In genomic region chr7:108678886-108679285, GRCm38 (mm10) we compare ENCODE assay signal across 24 mouse cellular contexts. TPM values are rescaled to one million over a fixed set of nuclear protein-coding genes. Genes with fewer than 3 reads are reported as not detected.
"Had no signal": no experiment of that assay in that cellular context is flagged by ENCODE, and none has a peak within 500 bp of the region (broad histone marks: within the 10 kb centered on the region; RNA-seq: fewer than 3 reads in every experiment).

No protein-coding gene starts in this region.

- DNase-seq: liver, postnatal 0 days; lung, adult 2 months; lung, postnatal 4 days; midbrain, embryonic 14.5 days; right cerebral cortex, postnatal 14 days; thymus, adult 2 months; thymus, postnatal 25 days; thymus, postnatal 4 days had no signal

- H3K27me3 ChIP-seq: lung, embryonic 15.5 days; midbrain, embryonic 12.5 days; neural tube, embryonic 12.5 days; stomach, embryonic 15.5 days had no signal

- H3K4me1 ChIP-seq: lung, embryonic 15.5 days; midbrain, embryonic 10.5 days; midbrain, embryonic 12.5 days; neural tube, embryonic 12.5 days; stomach, embryonic 15.5 days had no signal

- H3K9me3 ChIP-seq: lung, embryonic 15.5 days; midbrain, embryonic 12.5 days; neural tube, embryonic 12.5 days; stomach, embryonic 15.5 days had no signal

- H3K9ac ChIP-seq: liver, postnatal 0 days; lung, embryonic 15.5 days; midbrain, embryonic 12.5 days; neural tube, embryonic 12.5 days; stomach, embryonic 15.5 days had no signal

- H3K36me3 ChIP-seq: lung, embryonic 15.5 days; midbrain, embryonic 10.5 days; midbrain, embryonic 12.5 days; neural tube, embryonic 12.5 days; stomach, embryonic 15.5 days had no signal

- H3K27ac ChIP-seq: lung, embryonic 15.5 days; midbrain, embryonic 10.5 days; midbrain, embryonic 12.5 days; neural tube, embryonic 12.5 days; stomach, embryonic 15.5 days; stomach, postnatal 0 days had no signal

- H3K4me3 ChIP-seq: lung, embryonic 15.5 days; midbrain, embryonic 10.5 days; midbrain, embryonic 12.5 days; myocyte; neural tube, embryonic 12.5 days; stomach, embryonic 15.5 days had no signal

RNA-seq across cellular contexts. Expression of gene Olfr510, which starts 12.7 kb away (rescaled TPM):
- total RNA-seq: megakaryocyte, adult 5-6 weeks; megakaryocyte-erythroid progenitor cell, adult 5-6 weeks; neutrophil, adult 5-6 weeks had no signal
- polyA plus RNA-seq: liver, postnatal 0 days; lung, adult 2 months; lung, embryonic 15.5 days; lung, postnatal 0 days; midbrain, embryonic 10.5 days; midbrain, embryonic 12.5 days; midbrain, embryonic 14.5 days; midbrain, embryonic 16.5 days; myocyte; neural tube, embryonic 12.5 days; neural tube, embryonic 14.5 days; spleen, adult 2 months; stomach, embryonic 15.5 days; stomach, postnatal 0 days; testis, adult 2 months; thymus, adult 2 months; urinary bladder, adult 2 months had no signal

RNA-seq across cellular contexts. Expression of gene Olfr509, which starts 27.2 kb away (rescaled TPM):
- total RNA-seq: megakaryocyte, adult 5-6 weeks; megakaryocyte-erythroid progenitor cell, adult 5-6 weeks had no signal
- polyA plus RNA-seq: liver, postnatal 0 days; lung, adult 2 months; lung, embryonic 15.5 days; lung, postnatal 0 days; midbrain, embryonic 10.5 days; midbrain, embryonic 12.5 days; midbrain, embryonic 14.5 days; midbrain, embryonic 16.5 days; myocyte; neural tube, embryonic 12.5 days; spleen, adult 2 months; stomach, embryonic 15.5 days; stomach, postnatal 0 days; testis, adult 2 months; thymus, adult 2 months; urinary bladder, adult 2 months had no signal

RNA-seq across cellular contexts. Expression of gene Olfr512, which starts 34.2 kb away (rescaled TPM):
- total RNA-seq: megakaryocyte, adult 5-6 weeks; megakaryocyte-erythroid progenitor cell, adult 5-6 weeks; neutrophil, adult 5-6 weeks had no signal
- polyA plus RNA-seq: liver, postnatal 0 days; lung, adult 2 months; lung, embryonic 15.5 days; lung, postnatal 0 days; midbrain, embryonic 10.5 days; midbrain, embryonic 12.5 days; midbrain, embryonic 14.5 days; midbrain, embryonic 16.5 days; myocyte; neural tube, embryonic 12.5 days; neural tube, embryonic 14.5 days; spleen, adult 2 months; stomach, embryonic 15.5 days; stomach, postnatal 0 days; thymus, adult 2 months; urinary bladder, adult 2 months had no signal

RNA-seq across cellular contexts. Expression of gene Olfr508, which starts 49.1 kb away (rescaled TPM):
- total RNA-seq: megakaryocyte, adult 5-6 weeks; megakaryocyte-erythroid progenitor cell, adult 5-6 weeks; neutrophil, adult 5-6 weeks had no signal
- polyA plus RNA-seq: liver, postnatal 0 days; lung, adult 2 months; lung, embryonic 15.5 days; lung, postnatal 0 days; midbrain, embryonic 10.5 days; midbrain, embryonic 12.5 days; midbrain, embryonic 14.5 days; midbrain, embryonic 16.5 days; myocyte; neural tube, embryonic 12.5 days; neural tube, embryonic 14.5 days; spleen, adult 2 months; stomach, embryonic 15.5 days; stomach, postnatal 0 days; testis, adult 2 months; thymus, adult 2 months; urinary bladder, adult 2 months had no signal

RNA-seq across cellular contexts. Expression of gene Olfr507, which starts 57.3 kb away (rescaled TPM):
- total RNA-seq: megakaryocyte, adult 5-6 weeks; megakaryocyte-erythroid progenitor cell, adult 5-6 weeks; neutrophil, adult 5-6 weeks had no signal
- polyA plus RNA-seq: liver, postnatal 0 days; lung, adult 2 months; lung, embryonic 15.5 days; lung, postnatal 0 days; midbrain, embryonic 10.5 days; midbrain, embryonic 12.5 days; midbrain, embryonic 14.5 days; midbrain, embryonic 16.5 days; myocyte; neural tube, embryonic 12.5 days; neural tube, embryonic 14.5 days; spleen, adult 2 months; stomach, embryonic 15.5 days; stomach, postnatal 0 days; testis, adult 2 months; thymus, adult 2 months; urinary bladder, adult 2 months had no signal
